Mouse (Mus musculus) CH12.LX (cell line): ENCODE data around the gene Usp5. TPM values are rescaled to one million over a fixed set of nuclear protein-coding genes. Genes with fewer than 3 reads are reported as not detected.

Experiments
- DNase-seq: peaks from one replicate; pipeline ENCODE4 v3.0.0-alpha.2; 2013; ENCODE audit errors: extremely low read depth
- H3K27ac ChIP-seq: 2 replicates; pipeline ENCODE4 v1.5.1; 2012; ENCODE audit warnings: low read depth, mild to moderate bottlenecking, control low read depth, moderate library complexity; ENCODE audit not compliant: insufficient read depth
- H3K27me3 ChIP-seq: replicated peaks from 2 replicates; pipeline ENCODE3; 2012; ENCODE audit warnings: inconsistent platforms
- H3K36me3 ChIP-seq, 2 experiments: replicated peaks in 1 of 2; 2 replicates each; pipeline versions ENCODE3 to v1.6.1; 2012; ENCODE audit warnings: inconsistent platforms in 1 of 2, low read length in 1 of 2, mild to moderate bottlenecking in 1 of 2, mixed read lengths in 1 of 2, moderate library complexity in 1 of 2; ENCODE audit not compliant: control insufficient read depth in 1 of 2, insufficient read depth in 1 of 2
- H3K4me1 ChIP-seq, 2 experiments: 2 replicates each; pipeline ENCODE4 v1.6.1; 2012; ENCODE audit warnings: inconsistent platforms in 1 of 2, moderate library complexity in 1 of 2; ENCODE audit not compliant: insufficient read depth in 2 of 2, control insufficient read depth in 1 of 2
- H3K4me2 ChIP-seq: 2 replicates; pipeline ENCODE4 v1.6.1; 2012; ENCODE audit warnings: low read depth, mild to moderate bottlenecking, control low read depth; ENCODE audit not compliant: poor library complexity, insufficient read depth, severe bottlenecking
- H3K4me3 ChIP-seq, 3 experiments: fragments of 150-350 bp in 1 of 3; sonication (generic) in 1 of 3; replicated peaks in 1 of 3; 2 replicates each; pipeline versions ENCODE3 to v1.5.1; 2011 to 2012; ENCODE audit warnings: low read depth in 2 of 3, low read length in 2 of 3, mild to moderate bottlenecking in 2 of 3, moderate library complexity in 2 of 3, control low read depth in 1 of 3, improper control_type of control experiment in 1 of 3, inconsistent platforms in 1 of 3, mixed read lengths in 1 of 3; ENCODE audit not compliant: poor library complexity in 1 of 3
- H3K79me2 ChIP-seq: replicated peaks from 2 replicates; pipeline ENCODE4 v1.6.1; 2012; ENCODE audit warnings: mild to moderate bottlenecking, moderate library complexity; ENCODE audit not compliant: control insufficient read depth, poor library complexity, insufficient read depth, severe bottlenecking; ENCODE audit errors: extremely low read depth
- H3K9ac ChIP-seq: 2 replicates; pipeline ENCODE4 v1.6.1; 2012; ENCODE audit warnings: low read depth, mild to moderate bottlenecking, control low read depth, moderate library complexity; ENCODE audit not compliant: insufficient read depth
- H3K9me3 ChIP-seq: replicated peaks from 2 replicates; pipeline ENCODE3; 2012; ENCODE audit warnings: low read length, inconsistent platforms, mixed read lengths
- ELF1 ChIP-seq: IDR thresholded peaks from 2 replicates; pipeline ENCODE4 v1.6.1; 2014; ENCODE audit warnings: low read depth, mild to moderate bottlenecking, inconsistent platforms, low read length, improper control_type of control experiment
- EP300 ChIP-seq: IDR thresholded peaks from 2 replicates; pipeline ENCODE4 v1.6.1; 2011; ENCODE audit warnings: low read length, improper control_type of control experiment
- ETS1 ChIP-seq: conservative IDR thresholded peaks from 2 replicates; pipeline ENCODE4 v1.6.1; 2012; ENCODE audit warnings: low read depth, mild to moderate bottlenecking, inconsistent platforms, low read length, improper control_type of control experiment, moderate library complexity
- GABPA ChIP-seq: IDR thresholded peaks from 2 replicates; pipeline ENCODE4 v1.6.1; 2012; ENCODE audit warnings: low read depth, low read length, improper control_type of control experiment, inconsistent platforms; ENCODE audit not compliant: insufficient replicate concordance
- IRF4 ChIP-seq: IDR thresholded peaks from 2 replicates; pipeline ENCODE4 v1.6.1; 2014; ENCODE audit warnings: low read depth, mild to moderate bottlenecking, inconsistent platforms, low read length, improper control_type of control experiment
- JUN ChIP-seq: IDR thresholded peaks from 2 replicates; pipeline ENCODE4 v1.6.1; 2011; ENCODE audit warnings: low read depth, mild to moderate bottlenecking, low read length, improper control_type of control experiment, moderate library complexity; ENCODE audit not compliant: insufficient read depth
- MAX ChIP-seq: IDR thresholded peaks from 2 replicates; pipeline ENCODE4 v1.6.1; 2011; ENCODE audit warnings: low read length, improper control_type of control experiment
- MEF2A ChIP-seq: IDR thresholded peaks from 2 replicates; pipeline ENCODE4 v1.6.1; 2014; ENCODE audit warnings: low read depth, mild to moderate bottlenecking, inconsistent platforms, low read length, improper control_type of control experiment, borderline replicate concordance
- MXI1 ChIP-seq: IDR thresholded peaks from 2 replicates; pipeline ENCODE4 v1.6.1; 2011; ENCODE audit warnings: mild to moderate bottlenecking, low read depth, low read length, improper control_type of control experiment
- NRF1 ChIP-seq: IDR thresholded peaks from 2 replicates; pipeline ENCODE4 v1.6.1; 2014; ENCODE audit warnings: low read depth, mild to moderate bottlenecking, inconsistent platforms, low read length, improper control_type of control experiment, moderate library complexity
- POLR2AphosphoS2 ChIP-seq: IDR thresholded peaks from 2 replicates; pipeline ENCODE4 v1.6.1; 2011; ENCODE audit warnings: low read depth, low read length, improper control_type of control experiment
- RAD21 ChIP-seq: IDR thresholded peaks from 2 replicates; pipeline ENCODE4 v1.6.1; 2011; ENCODE audit warnings: low read depth, mild to moderate bottlenecking, low read length, improper control_type of control experiment, moderate library complexity
- SMC3 ChIP-seq: IDR thresholded peaks from 2 replicates; pipeline ENCODE4 v1.6.1; 2011; ENCODE audit warnings: low read depth, low read length, improper control_type of control experiment
- TCF12 ChIP-seq: IDR thresholded peaks from 2 replicates; pipeline ENCODE4 v1.6.1; 2014; ENCODE audit warnings: low read depth, mild to moderate bottlenecking, inconsistent platforms, low read length, improper control_type of control experiment
- USF1 ChIP-seq: IDR thresholded peaks from 2 replicates; pipeline ENCODE4 v1.6.1; 2014; ENCODE audit warnings: low read depth, mild to moderate bottlenecking, inconsistent platforms, low read length, improper control_type of control experiment
- USF2 ChIP-seq: conservative IDR thresholded peaks from 2 replicates; pipeline ENCODE4 v1.6.1; 2011; ENCODE audit warnings: low read depth, low read length, improper control_type of control experiment
- ZC3H11A ChIP-seq: IDR thresholded peaks from 2 replicates; pipeline ENCODE4 v1.6.1; 2012; ENCODE audit warnings: low read depth, mild to moderate bottlenecking, inconsistent platforms, low read length, improper control_type of control experiment
- ZKSCAN1 ChIP-seq: IDR thresholded peaks from 2 replicates; pipeline ENCODE4 v1.6.1; 2012; ENCODE audit warnings: low read depth, inconsistent platforms, low read length, improper control_type of control experiment, borderline replicate concordance
- ZNF384 ChIP-seq: IDR thresholded peaks from 2 replicates; pipeline ENCODE4 v1.6.1; 2012; ENCODE audit warnings: low read depth, low read length, improper control_type of control experiment, inconsistent platforms
- dilution Hi-C: fragments of 300-500 bp; cut with MboI; formaldehyde crosslinking; loops from 2 replicates; pipeline ENCODE4 v1.14.3; 2020; ENCODE audit warnings: low sequenced_read_pairs; ENCODE audit not compliant: extremely low pct_unique_long_range_greater_than_20kb, extremely low pct_ligation_motif_present
- in situ Hi-C: fragments of 300-500 bp; cut with MboI; formaldehyde crosslinking; loops from 3 replicates; pipeline ENCODE4 v1.14.3; 2019; ENCODE audit warnings: low sequenced_read_pairs, low pct_ligation_motif_present, low pct_unique_long_range_greater_than_20kb, mixed read lengths
- polyA plus RNA-seq: library from polyadenylated mRNA; unstranded; fragments of >175 nt; gene quantifications from 2 replicates; pipeline ENCODE4 v1.2.1, GENCODE M21; 2012; ENCODE audit warnings: low read depth; ENCODE audit not compliant: insufficient read length
- total RNA-seq, 2 experiments: library from RNA; depleted of rRNA; stranded (reverse); fragments of 300-350 nt in 1 of 2; fragments of >200 nt in 1 of 2; gene quantifications; 2 replicates each; pipeline ENCODE4 v1.2.3; 2012 to 2014

Usp5 gene
- total and polyA plus RNA-seq, 3 experiments: 79.8 to 107 (median 103) TPM

DNA sequence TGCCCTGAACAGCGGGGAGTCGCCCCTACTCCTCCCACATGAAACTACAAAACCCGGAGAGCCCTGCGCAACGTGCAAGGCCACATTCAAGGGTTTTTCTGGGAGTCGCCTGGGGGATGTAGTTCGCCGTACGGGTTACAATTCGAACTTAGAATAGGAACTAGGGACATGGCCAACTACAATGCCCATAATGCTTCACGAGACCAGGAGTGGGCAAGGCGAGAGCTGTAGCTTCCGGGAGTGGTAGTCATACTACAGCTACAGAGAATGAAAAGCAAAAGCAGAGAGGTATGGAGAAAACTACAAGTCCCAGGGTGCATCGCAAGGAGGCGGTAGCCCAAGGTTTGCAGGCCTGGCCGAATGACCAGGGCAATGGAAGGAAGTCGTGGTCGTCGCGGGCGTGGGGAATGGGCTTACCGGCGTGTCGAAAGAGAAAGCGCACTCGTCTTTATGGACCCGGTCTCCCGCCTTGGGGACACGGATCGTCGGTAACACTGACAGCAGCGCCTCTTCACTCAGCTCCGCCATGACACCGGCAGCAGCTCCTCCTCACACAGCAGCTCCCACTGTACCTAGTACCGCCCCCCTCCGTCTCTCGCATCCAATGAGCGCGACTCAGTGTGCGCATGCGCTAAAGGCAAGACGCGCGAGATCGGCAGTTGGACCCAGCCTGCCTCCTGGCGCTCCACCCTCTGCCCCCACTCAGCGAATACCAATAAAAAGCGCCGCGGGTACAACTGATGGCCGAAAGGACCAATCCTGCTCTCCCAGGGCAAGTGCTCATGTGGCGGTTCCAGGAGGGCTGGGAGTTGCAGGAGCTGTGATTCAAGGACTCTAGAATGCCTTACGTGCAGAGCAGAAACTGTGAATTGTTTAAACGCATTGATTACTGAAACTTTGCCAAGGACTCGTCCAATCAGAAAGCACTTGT is at the start of gene Usp5, which contains the start of gene Cdca3 (continued):
- peak; percentile 62; the same call in 1 of the 2 replicates for TF ChIP-seq TCF12

DNA sequence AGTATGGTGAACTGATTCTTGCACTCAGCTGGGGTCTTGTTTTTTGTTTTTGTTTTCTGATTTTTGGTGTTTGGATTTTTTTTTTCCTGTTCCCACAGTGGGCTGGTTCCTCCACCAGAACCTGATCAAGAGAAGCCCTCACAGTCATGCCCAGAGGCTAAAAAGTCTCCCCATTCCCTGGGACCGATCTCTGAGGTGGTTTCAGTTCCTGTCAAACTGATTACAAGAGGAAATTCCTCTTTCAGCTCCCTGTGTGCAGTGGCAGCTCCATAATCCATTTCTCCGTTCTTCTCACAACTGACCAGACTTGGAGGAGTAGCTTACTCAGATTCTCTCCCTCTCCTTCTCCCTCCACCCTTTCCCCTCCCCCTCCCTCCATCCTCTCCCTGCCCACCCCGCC is 45.1 kb upstream of the Usp5 start:
- H3K4me1 ChIP-seq: peaks cover 5 to 11% of the 10 kb centered on the region in 2 experiments; a peak in 3 of 4 replicates
- H3K9ac ChIP-seq: no peak overlapping the region
- H3K4me2 ChIP-seq: peak overlapping the region; percentile 8; the same call in 1 of the 2 replicates
- no peaks in the 10 kb centered on the region for H3K79me2 ChIP-seq
- H3K27me3 ChIP-seq: no peaks in the 10 kb centered on the region
- H3K4me3 ChIP-seq: no peak overlapping the region
- TF ChIP-seq JUN (no peak), SMC3 (no peak), IRF4 (peak; percentile 41; the same call in 1 of the 2 replicates)
- TF ChIP-seq, all 38 proteins: peak for 1
- no peak for DNase-seq
- no peaks in the 10 kb centered on the region for H3K9me3 ChIP-seq
- H3K27ac ChIP-seq: no peak overlapping the region
- H3K36me3 ChIP-seq: no peaks in the 10 kb centered on the region
- in situ Hi-C loops: loop anchor here (25.0 kb wide), 1 partner anchor 163 kb away; the partner anchor contains the start of genes Acrbp and Ing4
- dilution Hi-C loops: no loop called here

DNA sequence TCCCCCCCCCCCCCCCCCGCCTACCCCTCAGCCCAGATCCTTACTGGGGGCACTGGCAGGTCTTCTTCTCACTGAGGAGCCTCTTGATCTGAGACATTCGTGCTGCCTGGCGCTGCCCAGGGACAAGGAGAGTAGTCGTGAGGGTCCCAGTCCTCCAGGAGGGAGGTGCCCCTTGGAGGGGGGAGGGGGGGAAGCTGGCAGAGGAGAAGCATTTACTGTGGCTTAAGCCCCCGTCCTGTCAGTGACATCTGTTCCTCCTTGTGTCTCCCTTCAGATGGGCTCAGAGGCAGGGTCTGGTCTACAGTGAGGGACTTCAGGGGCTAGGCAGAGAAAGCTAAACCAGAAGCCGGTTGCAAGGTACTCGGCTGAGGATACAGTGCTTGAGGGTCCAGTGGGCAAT is 37.3 kb upstream of the Usp5 start:
- no peaks in the 10 kb centered on the region for H3K79me2 ChIP-seq
- dilution Hi-C loops: no loop called here
- no peak overlapping the region for H3K27ac ChIP-seq
- no peaks in the 10 kb centered on the region for H3K36me3 ChIP-seq
- H3K9me3 ChIP-seq: no peaks in the 10 kb centered on the region
- no peak for DNase-seq
- no peak overlapping the region for H3K4me2 ChIP-seq
- H3K4me1 ChIP-seq: peaks cover 18 to 29% of the 10 kb centered on the region in 2 experiments
- no peak overlapping the region for H3K9ac ChIP-seq
- TF ChIP-seq EP300 (no peak), USF2 (no peak), JUN (no peak)
- in situ Hi-C loops: loop anchor here (5.0 to 25.0 kb wide), 2 partner anchors 36 to 171 kb away; partner anchors contain the start of genes Acrbp and Ing4
- H3K4me3 ChIP-seq: no peak overlapping the region
- peaks cover 22% of the 10 kb centered on the region for H3K27me3 ChIP-seq

- Histone ChIP-seq H3K4me1 (peaks cover 23 to 29% of the 10 kb centered on the region in 2 experiments), H3K9ac (no peak overlapping the region), H3K27ac (no peak overlapping the region), H3K79me2 (no peaks in the 10 kb centered on the region), H3K36me3 (no peaks in the 10 kb centered on the region), H3K9me3 (no peaks in the 10 kb centered on the region), H3K4me2 (no peak overlapping the region), H3K4me3 (no peak overlapping the region), H3K27me3 (peaks cover 22% of the 10 kb centered on the region)
- in situ Hi-C loops: loop anchor here (5.0 to 25.0 kb wide), 2 partner anchors 36 to 171 kb away; partner anchors contain the start of genes Acrbp and Ing4
- dilution Hi-C loops: no loop called here
- no peak for DNase-seq
- TF ChIP-seq GABPA (no peak), ELF1 (no peak), ZNF384 (no peak), IRF4 (no peak), ETS1 (no peak), USF1 (no peak), RAD21 (no peak), JUN (no peak), ZKSCAN1 (no peak), MEF2A (no peak), NRF1 (no peak), SMC3 (no peak), POLR2AphosphoS2 (no peak), MXI1 (no peak), MAX (no peak), ZC3H11A (no peak)
These were observed 36.6 kb upstream of the Usp5 start for GRCm38 (mm10) chr6:124865766-124866362.
